Mouse (Mus musculus): ENCODE data around the gene Tmprss11c. TPM values are rescaled to one million over a fixed set of nuclear protein-coding genes. Genes with fewer than 3 reads are reported as not detected.
"Not testable (repeated sequence)": the region's sequence is repeated elsewhere in the genome, so short reads cannot be mapped to it uniquely, and the experiment has no call there.

Gene Tmprss11c
- total RNA-seq (2017), result not detected in 2 replicates

GRCm38 (mm10) chr5:86289208-86289607, at the start of gene Tmprss11c:
Gene Tmprss11c (minus strand): TSS chr5:86289308.
- no peak for ATAC-seq (replicated peaks; ENCODE audit: low read depth, poor library complexity, severe bottlenecking)

GRCm38 (mm10) chr5:86318018-86318956, 29.2 kb upstream of the Tmprss11c start:
- not testable (repeated sequence) for ATAC-seq (replicated peaks; ENCODE audit: low read depth, poor library complexity, severe bottlenecking)

GRCm38 (mm10) chr5:86306116-86306515, 17.0 kb upstream of the Tmprss11c start:
- ATAC-seq (replicated peaks; ENCODE audit: low read depth, poor library complexity, severe bottlenecking), result no peak

GRCm38 (mm10) chr5:86303877-86304276, 14.8 kb upstream of the Tmprss11c start:
- ATAC-seq (replicated peaks; ENCODE audit: low read depth, poor library complexity, severe bottlenecking), result no peak

GRCm38 (mm10) chr5:86246559-86246958, 42.5 kb downstream of the Tmprss11c start:
- ATAC-seq (replicated peaks; ENCODE audit: low read depth, poor library complexity, severe bottlenecking), result no peak

- 0 out of 2 replicates have a peak, but pooled peaks have one; percentile 22 for ATAC-seq (replicated peaks; ENCODE audit: low read depth, poor library complexity, severe bottlenecking)
Measured at GRCm38 (mm10) chr5:86244880-86245279, 44.2 kb downstream of the Tmprss11c start.

GRCm38 (mm10) chr5:86244275-86244674, 44.8 kb downstream of the Tmprss11c start:
- ATAC-seq (replicated peaks; ENCODE audit: low read depth, poor library complexity, severe bottlenecking), result no peak

GRCm38 (mm10) chr5:86227156-86227853, 61.8 kb downstream of the Tmprss11c start:
- ATAC-seq (replicated peaks; ENCODE audit: low read depth, poor library complexity, severe bottlenecking), result no peak

- no peak for ATAC-seq (replicated peaks; ENCODE audit: low read depth, poor library complexity, severe bottlenecking)
Measured at GRCm38 (mm10) chr5:86197801-86198200, 91.3 kb downstream of the Tmprss11c start, which contains the start of gene Gnrhr. Gene Gnrhr (minus strand): TSS chr5:86197901.

GRCm38 (mm10) chr5:86191356-86191755, 97.8 kb downstream of the Tmprss11c start:
- peak; percentile 64 for ATAC-seq (replicated peaks; ENCODE audit: low read depth, poor library complexity, severe bottlenecking)

GRCm38 (mm10) chr5:86190770-86191169, 98.3 kb downstream of the Tmprss11c start:
- peak; percentile 86 for ATAC-seq (replicated peaks; ENCODE audit: low read depth, poor library complexity, severe bottlenecking)

GRCm38 (mm10) chr5:86190290-86190689, 98.8 kb downstream of the Tmprss11c start:
- peak; percentile 85 for ATAC-seq (replicated peaks; ENCODE audit: low read depth, poor library complexity, severe bottlenecking)

- ATAC-seq (replicated peaks; ENCODE audit: low read depth, poor library complexity, severe bottlenecking), result no peak
Measured at GRCm38 (mm10) chr5:86187441-86187840, 101.7 kb downstream of the Tmprss11c start.

Other genes starting within 250 kb of the Tmprss11c start
- 61.6 and 63.2 TPM in 2 replicates for gene Cenpc1, start 223.7 kb downstream of the Tmprss11c start, total RNA-seq (2017)
- 39.3 and 57.7 TPM in 2 replicates for gene Stap1, start 217.6 kb downstream of the Tmprss11c start, total RNA-seq (2017)
- 26.3 and 29.4 TPM in 2 replicates for gene Uba6, start 116.5 kb downstream of the Tmprss11c start, total RNA-seq (2017)
- gene Gnrhr, start 91.4 kb downstream of the Tmprss11c start, total RNA-seq (2017), result not detected in 2 replicates
- not detected in 2 replicates for gene Tmprss11d, start 84.1 kb upstream of the Tmprss11c start, total RNA-seq (2017)
- not detected in 2 replicates for gene Tmprss11a, start 179.7 kb upstream of the Tmprss11c start, total RNA-seq (2017)
- not detected in 2 replicates for gene Tmprss11g, start 229.3 kb upstream of the Tmprss11c start, total RNA-seq (2017)

All from common myeloid progenitor, adult 5-6 weeks (primary cell).